Mouse (Mus musculus) small intestine, adult 2 months (tissue): ENCODE measurements around the gene Chil1. TPM values are rescaled to one million over a fixed set of nuclear protein-coding genes. Genes with fewer than 3 reads are reported as not detected.

Experiments used
- H3K27ac ChIP-seq: fragments of 200-500 bp; 2 replicates; pipeline ENCODE4 v1.5.1; 2012; ENCODE audit warnings: low read depth, low read length, control low read depth, inconsistent platforms; ENCODE audit not compliant: insufficient read depth
- H3K27me3 ChIP-seq: fragments of 200-500 bp; 2 replicates; pipeline ENCODE4 v1.6.1; 2012; ENCODE audit warnings: mild to moderate bottlenecking, moderate library complexity, low read length, inconsistent platforms; ENCODE audit not compliant: control insufficient read depth, insufficient read depth
- H3K36me3 ChIP-seq: fragments of 200-500 bp; 2 replicates; pipeline ENCODE4 v1.6.1; 2012; ENCODE audit warnings: mild to moderate bottlenecking, low read length, control low read depth, inconsistent platforms; ENCODE audit not compliant: control insufficient read depth, insufficient read depth
- H3K4me1 ChIP-seq: fragments of 200-500 bp; 2 replicates; pipeline ENCODE4 v1.6.1; 2012; ENCODE audit warnings: low read length, inconsistent platforms, mixed read lengths; ENCODE audit not compliant: control insufficient read depth, insufficient read depth, insufficient read length
- H3K4me3 ChIP-seq: fragments of 200-500 bp; 2 replicates; pipeline ENCODE4 v1.5.1; 2012; ENCODE audit warnings: low read depth, mild to moderate bottlenecking, control low read depth, inconsistent platforms, low read length, moderate library complexity
- CTCF ChIP-seq: fragments of 200-500 bp; IDR thresholded peaks from 2 replicates; pipeline ENCODE4 v1.5.1; 2012; ENCODE audit warnings: low read depth, mild to moderate bottlenecking, control low read depth, inconsistent platforms, low read length, moderate library complexity, mixed read lengths; ENCODE audit not compliant: insufficient replicate concordance, insufficient read length; ENCODE audit errors: extremely low read depth
- POLR2A ChIP-seq: fragments of 200-500 bp; IDR thresholded peaks from 2 replicates; pipeline ENCODE4 v1.6.1; 2012; ENCODE audit warnings: low read depth, mild to moderate bottlenecking, control low read depth, inconsistent platforms, low read length, moderate library complexity
- WGBS: fragments of 180-500 bp; shearing (Covaris S2); methylation state at CpG from one replicate; pipeline ENCODE4 v1.1.7; 2018; 5-methylcytosine and 5-hydroxymethylcytosine counted together
- polyA plus RNA-seq: library from polyadenylated mRNA; depleted of rRNA; stranded (reverse); fragments of >200 nt; gene quantifications from 2 replicates; pipeline ENCODE4 v1.2.3, GENCODE M21; 2012

The Chil1 gene
- polyA plus RNA-seq, 1 experiment, result 0.46 TPM

GRCm38 (mm10) chr1:134206085-134206484, 24.1 kb downstream of the Chil1 start:
- Histone ChIP-seq H3K4me1 (peaks cover 13% of the 10 kb centered on the region), H3K27ac (peak overlapping the region; percentile 35), H3K36me3 (no peaks in the 10 kb centered on the region), H3K4me3 (no peak overlapping the region), H3K27me3 (no peaks in the 10 kb centered on the region)
- 11% methylated on average over 5 of the region's 5 CpGs for WGBS
- TF ChIP-seq CTCF (no peak), POLR2A (no peak)

DNA sequence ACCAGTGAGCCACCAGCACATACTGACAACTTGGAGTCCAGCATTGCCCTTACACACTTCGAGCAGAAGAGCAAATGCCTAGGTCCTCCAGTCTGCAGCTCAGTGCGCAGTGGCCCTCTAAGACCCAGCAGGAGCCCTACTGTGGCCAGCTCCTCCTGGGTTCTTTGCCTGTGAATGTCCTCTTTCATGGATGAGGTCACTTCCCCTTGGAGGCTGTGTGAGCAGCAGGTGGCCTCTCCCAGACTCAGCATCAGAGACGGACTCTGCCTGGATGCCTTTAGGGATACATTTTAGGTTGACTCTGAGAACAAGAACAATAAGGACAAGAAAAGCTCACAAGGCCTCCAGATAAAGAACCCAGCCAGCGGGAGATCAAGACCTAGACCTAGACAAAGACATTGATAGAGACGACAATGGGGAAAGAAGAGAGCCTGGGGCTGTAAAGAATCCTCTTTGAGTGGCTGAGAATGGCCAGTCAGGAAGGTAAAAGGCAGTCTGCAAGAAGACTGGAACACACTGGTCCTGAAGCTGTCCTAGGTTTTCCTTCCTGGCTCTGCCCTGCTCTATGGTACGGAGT, 28.3 kb downstream of the Chil1 start:
- TF ChIP-seq CTCF (no peak), POLR2A (no peak)
- Histone ChIP-seq H3K36me3 (no peaks in the 10 kb centered on the region), H3K27me3 (no peaks in the 10 kb centered on the region), H3K27ac (no peak overlapping the region), H3K4me1 (peaks cover 10% of the 10 kb centered on the region), H3K4me3 (no peak overlapping the region)
- 86% methylated on average over 6 of the region's 6 CpGs for WGBS

GRCm38 (mm10) chr1:134211043-134211442, 29.1 kb downstream of the Chil1 start:
- H3K36me3 ChIP-seq, result no peaks in the 10 kb centered on the region
- H3K4me3 ChIP-seq, result no peak overlapping the region
- peaks cover 8% of the 10 kb centered on the region for H3K4me1 ChIP-seq
- H3K27me3 ChIP-seq, result no peaks in the 10 kb centered on the region
- 68% methylated on average over 6 of the region's 6 CpGs for WGBS
- TF ChIP-seq CTCF (no peak), POLR2A (no peak)
- no peak overlapping the region for H3K27ac ChIP-seq

DNA sequence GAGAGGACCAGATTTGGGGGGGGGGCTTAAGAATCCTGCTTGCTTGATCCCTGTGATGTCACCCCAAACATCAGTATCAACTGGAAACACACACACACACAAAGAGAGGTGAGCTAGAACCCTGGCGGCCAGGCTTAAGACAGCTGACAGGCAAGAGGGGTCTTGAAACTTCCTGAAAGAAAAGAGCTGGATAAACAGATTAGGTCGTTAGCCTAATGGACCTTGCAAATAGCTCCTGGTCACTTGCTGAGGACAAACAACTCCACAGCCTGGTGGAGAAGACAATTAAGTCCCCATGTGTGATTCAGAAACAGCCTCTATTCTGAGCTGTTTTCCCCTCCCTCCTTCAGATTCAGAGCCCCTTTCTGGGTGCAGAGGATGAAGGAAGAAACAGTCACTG, 29.7 kb downstream of the Chil1 start:
- no peaks in the 10 kb centered on the region for H3K27me3 ChIP-seq
- no peaks in the 10 kb centered on the region for H3K36me3 ChIP-seq
- H3K4me3 ChIP-seq, result no peak overlapping the region
- H3K4me1 ChIP-seq, result peaks cover 6% of the 10 kb centered on the region
- 60% methylated on average over 2 of the region's 2 CpGs for WGBS
- no peak overlapping the region for H3K27ac ChIP-seq
- TF ChIP-seq CTCF, result no peak
- TF ChIP-seq POLR2A, result no peak

DNA sequence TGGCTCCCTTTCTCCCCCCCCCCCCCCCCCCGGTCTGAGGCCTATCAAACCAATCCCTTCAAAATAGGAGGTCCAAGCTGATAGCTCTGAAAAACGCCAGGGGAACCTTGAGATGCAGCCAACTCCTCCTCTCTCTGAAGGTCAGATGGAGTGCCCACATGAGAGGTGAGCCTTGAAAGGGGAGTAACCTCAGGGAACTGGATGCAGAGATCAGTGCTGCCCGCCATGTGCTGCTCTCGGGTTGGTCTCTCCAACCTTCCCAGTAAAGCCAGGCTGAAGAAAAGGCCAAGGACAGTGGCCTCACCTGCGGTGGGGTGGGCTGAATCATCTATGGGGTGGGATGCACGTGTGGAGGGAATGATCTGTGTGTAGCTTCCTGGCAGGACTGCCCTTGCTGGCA, 30.4 kb downstream of the Chil1 start:
- H3K27me3 ChIP-seq, result no peaks in the 10 kb centered on the region
- 80% methylated on average over 6 of the region's 6 CpGs for WGBS
- no peaks in the 10 kb centered on the region for H3K36me3 ChIP-seq
- H3K27ac ChIP-seq, result no peak overlapping the region
- no peak overlapping the region for H3K4me3 ChIP-seq
- peaks cover 9% of the 10 kb centered on the region for H3K4me1 ChIP-seq
- no peak for TF ChIP-seq CTCF
- TF ChIP-seq POLR2A, result no peak

DNA sequence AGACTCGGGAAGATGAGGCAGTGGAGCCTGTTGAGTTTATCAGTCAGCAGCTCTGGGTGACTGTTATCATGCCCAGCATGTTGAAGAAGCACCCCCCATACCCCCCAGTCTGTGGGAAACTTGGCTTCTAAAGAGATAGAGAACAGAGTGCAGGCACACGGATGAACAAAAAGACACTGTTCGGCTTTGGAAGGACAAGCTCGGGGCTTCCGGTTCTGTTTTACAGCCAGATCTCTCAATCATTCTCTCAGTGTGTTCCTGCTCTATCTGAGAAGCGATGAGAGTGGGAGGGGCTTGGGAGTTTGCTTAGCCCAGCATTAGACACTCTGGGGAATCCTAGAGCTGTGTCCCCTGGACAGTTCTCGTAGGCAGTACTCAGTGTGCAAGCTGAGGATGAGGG, 31.4 kb downstream of the Chil1 start:
- H3K4me3 ChIP-seq, result no peak overlapping the region
- H3K36me3 ChIP-seq, result no peaks in the 10 kb centered on the region
- no peak overlapping the region for H3K27ac ChIP-seq
- TF ChIP-seq POLR2A (no peak), CTCF (no peak)
- peaks cover 9% of the 10 kb centered on the region for H3K4me1 ChIP-seq
- H3K27me3 ChIP-seq, result no peaks in the 10 kb centered on the region
- 57% methylated on average over 7 of the region's 7 CpGs for WGBS

DNA sequence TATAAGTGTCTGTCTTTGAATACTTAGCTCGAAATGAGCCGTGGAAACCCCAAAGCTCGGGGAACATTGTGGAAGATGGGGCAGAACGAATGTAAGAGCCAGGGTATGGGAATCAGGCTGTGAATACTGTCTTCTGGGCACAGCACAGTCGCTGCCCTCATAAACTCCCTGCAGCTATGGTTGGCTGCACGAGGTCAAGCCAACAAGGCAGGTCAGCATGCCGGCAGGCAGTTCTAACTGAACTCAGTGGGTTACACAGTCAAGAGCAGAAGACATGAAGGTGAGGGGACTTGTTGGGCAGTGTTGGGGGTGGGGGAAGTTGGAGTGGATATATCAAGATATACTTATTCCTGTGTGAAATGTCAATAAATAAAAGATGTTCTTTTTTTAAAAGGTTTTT, 33.1 kb downstream of the Chil1 start:
- Histone ChIP-seq H3K4me1 (peaks cover 9% of the 10 kb centered on the region), H3K27me3 (no peaks in the 10 kb centered on the region), H3K4me3 (no peak overlapping the region), H3K27ac (no peak overlapping the region), H3K36me3 (no peaks in the 10 kb centered on the region)
- TF ChIP-seq CTCF (no peak), POLR2A (no peak)
- WGBS, result 89% methylated on average over 7 of the region's 7 CpGs

DNA sequence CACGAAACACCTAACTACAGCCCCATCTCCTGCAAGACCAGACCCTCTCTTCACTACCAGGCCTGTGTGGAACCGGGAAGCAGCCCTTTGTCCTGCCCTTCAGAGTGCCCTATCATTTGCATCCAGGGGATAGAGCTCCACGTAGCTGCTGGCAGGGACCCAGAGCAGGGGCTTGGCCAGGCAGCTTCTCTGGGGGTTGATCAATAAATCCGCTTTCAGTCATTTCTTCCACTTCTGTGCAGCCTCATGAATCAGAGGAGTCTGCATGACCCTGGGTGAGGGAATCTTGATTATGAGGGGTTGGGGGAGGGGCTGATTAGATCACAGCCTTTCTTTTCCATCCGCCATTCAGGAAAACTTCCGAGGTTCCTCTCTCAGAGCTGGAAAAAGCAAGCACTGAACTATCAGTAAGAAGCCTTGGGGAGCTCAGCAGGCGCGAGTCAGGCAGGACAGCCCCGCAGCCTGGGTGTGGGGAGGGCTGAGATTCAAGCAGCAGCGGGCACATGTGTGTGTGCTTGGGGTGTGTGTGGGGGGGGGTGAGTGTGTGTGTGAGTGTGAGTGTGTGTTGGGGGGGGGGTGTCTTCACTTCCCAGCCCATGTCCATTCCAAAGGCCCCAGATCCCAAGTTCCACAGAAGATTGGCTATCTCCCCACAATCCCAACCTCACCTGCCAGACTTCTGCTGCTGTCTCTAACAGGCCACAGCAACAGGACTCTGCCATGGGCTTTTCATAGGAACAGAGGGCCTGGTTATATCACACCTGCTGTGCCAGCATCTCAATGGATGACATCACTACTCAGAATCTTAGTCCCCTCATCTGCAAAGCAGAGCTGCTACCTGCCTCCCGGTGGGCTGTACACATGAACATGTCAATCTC, 34.0 kb downstream of the Chil1 start:
- Histone ChIP-seq H3K4me3 (no peak overlapping the region), H3K27ac (no peak overlapping the region), H3K36me3 (no peaks in the 10 kb centered on the region), H3K27me3 (no peaks in the 10 kb centered on the region), H3K4me1 (peaks cover 9% of the 10 kb centered on the region)
- TF ChIP-seq CTCF, result no peak
- TF ChIP-seq POLR2A, result no peak
- WGBS, result 47% methylated on average over 11 of the region's 11 CpGs
